Comparison of ENCODE assay signal across 15 mouse cellular contexts in the genomic region with DNA sequence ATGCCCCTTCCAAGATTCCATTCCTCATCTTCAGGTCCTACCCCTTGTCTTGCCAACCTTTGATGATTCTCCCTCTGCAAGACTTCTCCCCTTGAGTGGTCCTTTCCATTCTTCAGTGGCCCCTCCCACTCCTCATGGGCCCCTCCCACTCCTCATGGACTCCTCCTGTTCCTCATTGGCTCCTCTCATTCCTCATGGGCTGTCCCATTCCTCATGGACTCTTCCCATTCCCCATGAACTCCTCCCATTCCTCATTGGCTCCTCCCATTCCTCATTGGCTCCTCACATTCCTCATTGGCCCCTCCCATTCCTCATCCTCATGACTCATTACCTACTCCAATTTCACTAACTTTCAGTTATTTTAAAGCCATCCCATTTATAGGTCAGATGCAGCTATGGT.
"Had no signal": no experiment of that assay in that cellular context is flagged by ENCODE, and none has a peak within 500 bp of the region (broad histone marks: within the 10 kb centered on the region; RNA-seq: fewer than 3 reads in every experiment).

No protein-coding gene starts in this region.

- H3K4me1 ChIP-seq: midbrain, embryonic 10.5 days; stomach, embryonic 15.5 days had no signal

- H3K9ac ChIP-seq: lung, embryonic 14.5 days; midbrain, embryonic 12.5 days; neural tube, embryonic 13.5 days; neural tube, embryonic 15.5 days; stomach, embryonic 15.5 days had no signal

- H3K36me3 ChIP-seq: midbrain, embryonic 10.5 days; midbrain, embryonic 12.5 days; neural tube, embryonic 13.5 days; stomach, embryonic 15.5 days had no signal

- H3K27ac ChIP-seq: midbrain, embryonic 10.5 days; midbrain, embryonic 12.5 days; neural tube, embryonic 13.5 days; neural tube, embryonic 15.5 days; stomach, embryonic 15.5 days; stomach, postnatal 0 days had no signal

- H3K4me3 ChIP-seq: midbrain, embryonic 10.5 days; midbrain, embryonic 12.5 days; myocyte; neural tube, embryonic 13.5 days; neural tube, embryonic 15.5 days; stomach, embryonic 15.5 days had no signal

- H3K9me3 ChIP-seq: midbrain, embryonic 10.5 days; midbrain, embryonic 12.5 days; neural tube, embryonic 13.5 days; neural tube, embryonic 15.5 days; stomach, embryonic 15.5 days had no signal

- DNase-seq: lung, embryonic 14.5 days; lung, postnatal 10 days; lung, postnatal 4 days; midbrain, embryonic 14.5 days; right cerebral cortex, postnatal 14 days; thymus, adult 2 months; thymus, postnatal 25 days; thymus, postnatal 4 days had no signal
